Mouse (Mus musculus) forebrain, postnatal 0 days (tissue): ENCODE data around the gene Gm7544. TPM values are rescaled to one million over a fixed set of nuclear protein-coding genes. Genes with fewer than 3 reads are reported as not detected.
"Not testable (repeated sequence)": the region's sequence is repeated elsewhere in the genome, so short reads cannot be mapped to it uniquely, and the experiment has no call there.

Experiments
- ATAC-seq: fragments of 200-750 bp; cut with Nextera tagmentation; 2 replicates; pipeline ENCODE4 v1.8.0; 2017; ENCODE audit warnings: mild to moderate bottlenecking, moderate library complexity
- DNase-seq: peaks from one replicate; pipeline ENCODE4 v3.0.0-alpha.2; 2015
- H3K27ac ChIP-seq: fragments of 300-500 bp; sonication (generic); 2 replicates; pipeline ENCODE4 v1.5.1; 2014; ENCODE audit warnings: low read depth, mild to moderate bottlenecking, antibody characterized with exemption, low read length, moderate library complexity, mixed read lengths
- H3K27me3 ChIP-seq: fragments of 300-500 bp; sonication (generic); 2 replicates; pipeline ENCODE4 v1.6.1; 2014; ENCODE audit warnings: mild to moderate bottlenecking, low read length, mixed read lengths; ENCODE audit not compliant: insufficient read depth
- H3K36me3 ChIP-seq: fragments of 300-500 bp; sonication (generic); 2 replicates; pipeline ENCODE4 v1.6.1; 2014; ENCODE audit warnings: mild to moderate bottlenecking, moderate library complexity; ENCODE audit not compliant: insufficient read depth
- H3K4me1 ChIP-seq: fragments of 300-500 bp; sonication (generic); 2 replicates; pipeline ENCODE4 v1.6.1; 2014; ENCODE audit warnings: antibody characterized with exemption; ENCODE audit not compliant: insufficient read depth
- H3K4me2 ChIP-seq: fragments of 300-500 bp; sonication (generic); 2 replicates; pipeline ENCODE4 v1.6.1; 2014; ENCODE audit warnings: low read depth, mild to moderate bottlenecking, moderate library complexity
- H3K4me3 ChIP-seq: fragments of 300-500 bp; sonication (generic); 2 replicates; pipeline ENCODE4 v1.5.1; 2014; ENCODE audit warnings: low read depth, low read length, mixed read lengths
- H3K9ac ChIP-seq: fragments of 300-500 bp; sonication (generic); 2 replicates; pipeline ENCODE4 v1.6.1; 2014; ENCODE audit warnings: mild to moderate bottlenecking
- H3K9me3 ChIP-seq: fragments of 300-500 bp; sonication (generic); 2 replicates; pipeline ENCODE4 v1.6.1; 2016; ENCODE audit warnings: low read length
- CTCF ChIP-seq: sonication (generic); IDR thresholded peaks from 2 replicates; pipeline ENCODE4 v1.5.1; 2016; ENCODE audit warnings: antibody characterized with exemption, control low read depth, low read depth
- WGBS: fragments of 180-500 bp; shearing (Covaris S2); extraction: QIAGEN DNeasy Blood & Tissue Kit; methylation state at CpG from one replicate; pipeline ENCODE4 v1.1.7; 2014; 5-methylcytosine and 5-hydroxymethylcytosine counted together
- polyA plus RNA-seq: library from polyadenylated mRNA; unstranded; fragments of >200 nt; fragmentation: Nextera tagmentation; extraction: Ambion mirVana; gene quantifications from 2 replicates; pipeline ENCODE4 v1.2.1, GENCODE M21; 2015
- total RNA-seq: library from RNA; depleted of rRNA; stranded (reverse); fragments of >200 nt; gene quantifications from 2 replicates; pipeline ENCODE4 v1.2.3, GENCODE M21; 2014

Gm7544 gene
- total and polyA plus RNA-seq, 2 experiments from 2014 or later, result not detected

- DNase-seq (no peak), ATAC-seq (no peak)
- no peak within 1 kb of the TSS for H3K4me2 ChIP-seq
- H3K4me3 ChIP-seq, result no peak within 1 kb of the TSS
- no peaks in the 10 kb centered on the region for H3K36me3 ChIP-seq
- no peak for TF ChIP-seq CTCF
- H3K27me3 ChIP-seq, result no peaks in the 10 kb centered on the region
- no peaks in the 10 kb centered on the region for H3K4me1 ChIP-seq
- H3K9me3 ChIP-seq, result no peaks in the 10 kb centered on the region
- no peak within 1 kb of the TSS for H3K27ac ChIP-seq
- no peak within 1 kb of the TSS for H3K9ac ChIP-seq
- 92% methylated on average over 11 of the region's 11 CpGs for WGBS
Measured at GRCm38 (mm10) chr1:82959870-82960385, 4.1 kb upstream of the Gm7544 start, which contains the start of gene Gm47955. TSS of gene Gm47955 (plus strand) at chr1:82960286.

GRCm38 (mm10) chr1:82948601-82949000 is 7.2 kb downstream of the Gm7544 start:
- no peaks in the 10 kb centered on the region for H3K9me3 ChIP-seq
- H3K9ac ChIP-seq, result no peak overlapping the region
- TF ChIP-seq CTCF, result no peak
- WGBS, result 90% methylated on average over 2 of the region's 2 CpGs
- no peak for ATAC-seq
- DNase-seq, result no peak
- H3K4me2 ChIP-seq, result no peak overlapping the region
- H3K36me3 ChIP-seq, result no peaks in the 10 kb centered on the region
- H3K4me1 ChIP-seq, result no peaks in the 10 kb centered on the region
- no peaks in the 10 kb centered on the region for H3K27me3 ChIP-seq
- no peak overlapping the region for H3K4me3 ChIP-seq
- H3K27ac ChIP-seq, result no peak overlapping the region

GRCm38 (mm10) chr1:82946029-82946428 is 9.8 kb downstream of the Gm7544 start:
- not testable (repeated sequence) for H3K4me3 ChIP-seq, H3K27me3 ChIP-seq, ATAC-seq, DNase-seq, H3K4me2 ChIP-seq, H3K9ac ChIP-seq, H3K9me3 ChIP-seq, H3K27ac ChIP-seq, H3K36me3 ChIP-seq, H3K4me1 ChIP-seq
- 94% methylated on average over 2 of the region's 2 CpGs for WGBS

GRCm38 (mm10) chr1:82943295-82943694 is 12.5 kb downstream of the Gm7544 start, which contains the start of gene A030003K21Rik:
TSS of gene A030003K21Rik (minus strand) at chr1:82943388.
- H3K27me3 ChIP-seq, H3K4me3 ChIP-seq, H3K27ac ChIP-seq, ATAC-seq, H3K36me3 ChIP-seq, H3K9ac ChIP-seq, DNase-seq, H3K4me2 ChIP-seq, H3K4me1 ChIP-seq, H3K9me3 ChIP-seq: not testable (repeated sequence)
- WGBS, result no CpG with 5 or more reads among the region's 6 CpGs

GRCm38 (mm10) chr1:82942505-82942904 is 13.3 kb downstream of the Gm7544 start:
- not testable (repeated sequence) for ATAC-seq, H3K9me3 ChIP-seq, H3K36me3 ChIP-seq, H3K27me3 ChIP-seq, H3K4me2 ChIP-seq, H3K4me3 ChIP-seq, H3K27ac ChIP-seq, H3K9ac ChIP-seq, H3K4me1 ChIP-seq, DNase-seq
- 94% methylated on average over 1 of the region's 2 CpGs for WGBS

- Histone ChIP-seq H3K9ac (no peak overlapping the region), H3K27me3 (no peaks in the 10 kb centered on the region), H3K4me3 (no peak overlapping the region), H3K36me3 (no peaks in the 10 kb centered on the region), H3K4me2 (no peak overlapping the region), H3K27ac (no peak overlapping the region), H3K4me1 (no peaks in the 10 kb centered on the region), H3K9me3 (no peaks in the 10 kb centered on the region)
- DNase-seq (no peak), ATAC-seq (no peak)
- WGBS, result 95% methylated on average over 5 of the region's 5 CpGs
- TF ChIP-seq CTCF, result no peak
Measured at GRCm38 (mm10) chr1:82938666-82939065, 17.1 kb downstream of the Gm7544 start.

GRCm38 (mm10) chr1:82931326-82931725 is 24.5 kb downstream of the Gm7544 start, which contains the start of gene Gm6217:
TSS of gene Gm6217 (minus strand) at chr1:82931399.
- not testable (repeated sequence) for H3K4me2 ChIP-seq, H3K4me1 ChIP-seq, H3K9me3 ChIP-seq, H3K4me3 ChIP-seq, H3K36me3 ChIP-seq, DNase-seq, H3K27ac ChIP-seq, ATAC-seq, H3K9ac ChIP-seq, H3K27me3 ChIP-seq
- no CpG with 5 or more reads among the region's 6 CpGs for WGBS

- not testable (repeated sequence) for H3K4me1 ChIP-seq, H3K9ac ChIP-seq, DNase-seq, H3K4me3 ChIP-seq, H3K9me3 ChIP-seq, ATAC-seq, H3K36me3 ChIP-seq, H3K4me2 ChIP-seq, H3K27me3 ChIP-seq, H3K27ac ChIP-seq
- 96% methylated on average over 2 of the region's 3 CpGs for WGBS
Measured at GRCm38 (mm10) chr1:82930558-82930957, 25.3 kb downstream of the Gm7544 start.
